In the genomic region with DNA sequence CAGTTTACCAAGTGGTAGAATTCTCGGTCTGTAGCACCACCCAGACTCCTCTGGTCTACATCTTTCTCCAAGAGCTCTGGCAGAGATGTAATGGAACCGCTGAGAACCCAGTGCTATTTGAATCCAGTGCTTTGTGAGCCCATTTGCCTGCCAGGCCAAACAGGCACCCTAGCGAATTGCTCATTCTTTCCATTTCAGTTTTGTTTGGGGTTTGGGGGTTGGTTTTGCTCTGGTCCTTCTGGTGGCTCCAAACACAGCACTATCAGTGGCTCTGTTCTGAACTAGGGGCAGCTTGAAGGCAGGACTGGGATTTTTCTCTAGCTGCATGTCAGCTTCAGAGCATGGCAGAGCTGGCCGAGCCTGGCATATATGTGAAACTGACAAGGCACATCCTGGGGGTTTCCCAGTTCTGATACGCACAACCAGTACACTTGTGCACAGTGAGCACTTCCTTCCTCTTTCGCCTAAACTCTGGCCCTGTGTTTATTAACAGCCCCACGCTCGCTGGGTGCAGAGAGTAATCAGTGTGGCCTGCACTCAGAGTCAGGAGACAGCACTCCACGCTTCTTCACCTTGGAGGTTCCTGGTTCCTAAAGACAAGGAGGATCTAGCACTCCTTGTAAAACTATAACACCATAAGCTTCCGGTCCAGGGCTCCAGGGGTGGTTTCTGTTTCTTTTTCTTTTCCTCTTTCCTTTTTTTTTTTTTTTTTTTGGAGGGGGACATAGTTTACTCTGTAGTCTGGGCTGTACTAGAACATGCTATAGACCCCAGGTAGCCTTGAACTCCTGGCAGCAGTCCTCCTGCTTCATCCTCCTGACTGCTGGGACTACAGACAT, we compare ENCODE assay signal across 11 mouse cellular contexts. TPM values are rescaled to one million over a fixed set of nuclear protein-coding genes. Genes with fewer than 3 reads are reported as not detected.
DNase-seq lines count a peak whose midpoint lies in the region; ATAC-seq and TF ChIP-seq lines count a peak whose summit lies in the region.
"Had no signal": no experiment of that assay in that cellular context is flagged by ENCODE, and none has a peak within 500 bp of the region (broad histone marks: within the 10 kb centered on the region; RNA-seq: fewer than 3 reads in every experiment).

No protein-coding gene starts in this region.

- peak; percentile 75 for TF ChIP-seq POLR2A in CH12.LX (IDR thresholded peaks at IDR 0.05; ENCODE audit: low read depth, low read length)
- no peak for TF ChIP-seq POLR2A in cerebellum, adult 2 months (IDR thresholded peaks at IDR 0.05; ENCODE audit: borderline replicate concordance, insufficient read depth, low read length)

- 93% methylated on average over 10 of the region's 10 CpGs for WGBS in cerebellum, adult 2 months

- dilution Hi-C loops in CH12.LX (cut with MboI; ENCODE audit: extremely low pct_ligation_motif_present, extremely low pct_unique_long_range_greater_than_20kb, low sequenced_read_pairs), result no loop called here

- H3K27ac ChIP-seq in CH12.LX (ENCODE audit: insufficient read depth, low read depth), result peak overlapping the region; percentile 97
- H3K27ac ChIP-seq in cerebellum, adult 2 months (ENCODE audit: insufficient read depth, low read length), result no peak overlapping the region
- H3K27ac ChIP-seq: hindbrain, embryonic 13.5 days; limb, embryonic 13.5 days had no signal

- no peak; the same call in 1 of the 2 replicates for TF ChIP-seq RAD21 in CH12.LX (IDR thresholded peaks at IDR 0.05; ENCODE audit: low read depth, low read length)

- peaks cover 0 to 3% of the 10 kb centered on the region in 2 experiments for H3K36me3 ChIP-seq in CH12.LX (replicated peaks in 1 of 2; ENCODE audit: control insufficient read depth in 1 of 2, insufficient read depth in 1 of 2, low read length in 1 of 2)
- H3K36me3 ChIP-seq: hindbrain, embryonic 13.5 days; limb, embryonic 13.5 days had no signal

- peak; percentile 84 to 88 for DNase-seq in B cell, adult 2 months
- DNase-seq in CH12.LX (ENCODE audit: extremely low read depth), result peak; percentile 97
- no peak for DNase-seq in frontal cortex, adult 2 months (ENCODE audit: extremely low spot score in 1 of 2, low spot score in 1 of 2)
- no peak for DNase-seq in adrenal gland, adult 18-20 months (ENCODE audit: low spot score in 2 of 2)
- no peak for DNase-seq in cerebellum, postnatal 25 days
- DNase-seq in cerebellum, adult 2 months, result no peak
- DNase-seq: adrenal gland, postnatal 25 days had no signal

- peak overlapping the region; percentile 12 to 44 (median 13) for H3K4me3 ChIP-seq in CH12.LX (replicated peaks in 1 of 3; ENCODE audit: low read depth in 2 of 3, low read length in 2 of 3, poor library complexity in 1 of 3)
- H3K4me3 ChIP-seq in cerebellum, adult 2 months (replicated peaks; ENCODE audit: insufficient read depth, low read depth, low read length), result no peak overlapping the region
- H3K4me3 ChIP-seq: hindbrain, embryonic 13.5 days; limb, embryonic 13.5 days had no signal

- H3K27me3 ChIP-seq in CH12.LX (replicated peaks), result no peaks in the 10 kb centered on the region
- no peaks in the 10 kb centered on the region; the same call in 1 of the 2 replicates for H3K27me3 ChIP-seq in cerebellum, adult 2 months (ENCODE audit: control insufficient read depth, insufficient read depth, low read length)
- H3K27me3 ChIP-seq: hindbrain, embryonic 13.5 days; limb, embryonic 13.5 days had no signal

- H3K9ac ChIP-seq in CH12.LX (ENCODE audit: insufficient read depth, low read depth), result peak overlapping the region; percentile 72
- H3K9ac ChIP-seq: hindbrain, embryonic 13.5 days; limb, embryonic 13.5 days had no signal

- H3K4me1 ChIP-seq in CH12.LX (ENCODE audit: control insufficient read depth in 1 of 2, insufficient read depth in 2 of 2), result peaks cover 35 to 86% of the 10 kb centered on the region in 2 experiments
- H3K4me1 ChIP-seq in cerebellum, adult 2 months (ENCODE audit: control insufficient read depth, insufficient read depth, low read length), result no peaks in the 10 kb centered on the region
- H3K4me1 ChIP-seq: hindbrain, embryonic 13.5 days had no signal

- peak; percentile 91 for TF ChIP-seq EP300 in CH12.LX (IDR thresholded peaks at IDR 0.05; ENCODE audit: low read length)

- H3K4me2 ChIP-seq in CH12.LX (ENCODE audit: insufficient read depth, low read depth, poor library complexity, severe bottlenecking), result peak overlapping the region; percentile 55
- H3K4me2 ChIP-seq: hindbrain, embryonic 13.5 days; limb, embryonic 13.5 days had no signal

- H3K9me3 ChIP-seq in CH12.LX (replicated peaks; ENCODE audit: low read length), result no peaks in the 10 kb centered on the region
- H3K9me3 ChIP-seq: hindbrain, embryonic 13.5 days; limb, embryonic 13.5 days had no signal

- peak; percentile 98 for ATAC-seq in inflammation-experienced regulatory T-cells, adult 6 months
- ATAC-seq in megakaryocyte progenitor cell, adult 5-6 weeks (replicated peaks; ENCODE audit: poor library complexity), result peak; percentile 93

- in situ Hi-C loops in CH12.LX (cut with MboI; ENCODE audit: low pct_ligation_motif_present, low pct_unique_long_range_greater_than_20kb, low sequenced_read_pairs), result loop anchor here (25.0 kb wide), 1 partner anchor 787 kb away; a partner anchor contains a TSS

- no peak for TF ChIP-seq CTCF in CH12.LX (conservative IDR thresholded peaks at IDR 0.05 in 1 of 2, IDR thresholded peaks at IDR 0.05 in 1 of 2; ENCODE audit: low read depth in 2 of 2, low read length in 2 of 2)
- no peak for TF ChIP-seq CTCF in cerebellum, adult 2 months (IDR thresholded peaks at IDR 0.05; ENCODE audit: borderline replicate concordance, insufficient read depth, low read depth, low read length)

- peaks cover 22% of the 10 kb centered on the region for H3K79me2 ChIP-seq in CH12.LX (replicated peaks; ENCODE audit: control insufficient read depth, extremely low read depth, insufficient read depth, poor library complexity, severe bottlenecking)

TF ChIP-seq in CH12.LX, 34 proteins besides CTCF, POLR2A, EP300 and RAD21 (continues in another document):
- TF ChIP-seq HCFC1 (IDR thresholded peaks at IDR 0.05; ENCODE audit: low read depth, low read length), result peak; percentile 56; the same call in 1 of the 2 replicates
- TF ChIP-seq JUND (conservative IDR thresholded peaks at IDR 0.05; ENCODE audit: low read depth, low read length), result peak; percentile 98
- no peak; the same call in 1 of the 2 replicates for TF ChIP-seq UBTF (IDR thresholded peaks at IDR 0.05; ENCODE audit: low read depth, low read length)
- peak; percentile 94 for TF ChIP-seq MYC (IDR thresholded peaks at IDR 0.05; ENCODE audit: low read depth, low read length)
- TF ChIP-seq POLR2AphosphoS2 (IDR thresholded peaks at IDR 0.05; ENCODE audit: low read depth, low read length), result peak; percentile 89
- TF ChIP-seq USF1 (IDR thresholded peaks at IDR 0.05; ENCODE audit: low read depth, low read length), result no peak
- TF ChIP-seq MEF2A (IDR thresholded peaks at IDR 0.05; ENCODE audit: borderline replicate concordance, low read depth, low read length), result peak; percentile 93
- peak; percentile 97 for TF ChIP-seq SIN3A (IDR thresholded peaks at IDR 0.05; ENCODE audit: low read length)
- peak; percentile 47; the same call in 1 of the 2 replicates for TF ChIP-seq E2F4 (IDR thresholded peaks at IDR 0.05; ENCODE audit: insufficient replicate concordance, low read depth, low read length)
- peak; percentile 36 for TF ChIP-seq SMC3 (IDR thresholded peaks at IDR 0.05; ENCODE audit: low read depth, low read length)
- TF ChIP-seq KAT2A (IDR thresholded peaks at IDR 0.05; ENCODE audit: insufficient replicate concordance, low read length), result 0 out of 2 replicates have a peak, but pooled peaks have one; percentile 64
- peak; percentile 84 for TF ChIP-seq ELF1 (IDR thresholded peaks at IDR 0.05; ENCODE audit: low read depth, low read length)
- peak; percentile 85 for TF ChIP-seq NELFE (IDR thresholded peaks at IDR 0.05; ENCODE audit: low read depth, low read length)
- peak; percentile 95 for TF ChIP-seq BHLHE40 (IDR thresholded peaks at IDR 0.05; ENCODE audit: low read depth, low read length)
- peak; percentile 90; the same call in 1 of the 2 replicates for TF ChIP-seq ZMIZ1 (IDR thresholded peaks at IDR 0.05; ENCODE audit: low read depth, low read length)
- TF ChIP-seq RCOR1 (conservative IDR thresholded peaks at IDR 0.05; ENCODE audit: low read depth, low read length), result peak; percentile 90
- TF ChIP-seq NRF1 (IDR thresholded peaks at IDR 0.05; ENCODE audit: low read depth, low read length), result no peak

RNA-seq across cellular contexts. Expression of a gene that starts 9.9 kb away (rescaled TPM):
- 321 and 436 TPM in 2 replicates for total RNA-seq in CH12.LX (2012; rRNA removed)
- total RNA-seq in CH12.LX (2014; rRNA removed), result 291 and 336 TPM in 2 replicates
- polyA plus RNA-seq in CH12.LX (2012; ENCODE audit: insufficient read length, low read depth), result 222 and 228 TPM in 2 replicates
- polyA plus RNA-seq in inflammation-experienced regulatory T-cells, adult 6 months (2017; shearing (Covaris generic)), result 10 to 100 TPM; 10.4 to 14.6 (median 10.6) TPM
- total RNA-seq in megakaryocyte progenitor cell, adult 5-6 weeks (2015), result 74.1 and 75.9 TPM in 2 replicates
- total RNA-seq in megakaryocyte progenitor cell, adult 5-6 weeks (2017), result 71.7 and 76.0 TPM in 2 replicates
- 58.7 TPM in 2 replicates for polyA plus RNA-seq in frontal cortex, adult 2 months (2012; rRNA removed)
- 10 to 100 TPM; 19.1 to 22.5 TPM for total RNA-seq in adrenal gland, adult 18-20 months (2021)
- polyA plus RNA-seq in cerebellum, adult 2 months (2012; rRNA removed), result 34.8 and 44.0 TPM in 2 replicates

RNA-seq across cellular contexts. Expression of a gene that starts 11.2 kb away (rescaled TPM):
- total RNA-seq in CH12.LX (2012; rRNA removed) (17.2 and 39.3 TPM in 2 replicates), CH12.LX (2014; rRNA removed) (7.2 and 8.7 TPM in 2 replicates)
- 8.7 and 10.9 TPM in 2 replicates for polyA plus RNA-seq in CH12.LX (2012; ENCODE audit: insufficient read length, low read depth)
- 10 to 100 TPM in 1 of 3 experiments, 1 to 10 TPM in 2; 3.0 to 15.1 (median 8.5) TPM for polyA plus RNA-seq in inflammation-experienced regulatory T-cells, adult 6 months (2017; shearing (Covaris generic))
- total RNA-seq in megakaryocyte progenitor cell, adult 5-6 weeks (2015), result 7.1 and 7.6 TPM in 2 replicates
- total RNA-seq in megakaryocyte progenitor cell, adult 5-6 weeks (2017), result 5.5 and 7.6 TPM in 2 replicates
- polyA plus RNA-seq in frontal cortex, adult 2 months (2012; rRNA removed), result 180 and 191 TPM in 2 replicates
- 1 to 10 TPM; 3.7 to 6.8 TPM for total RNA-seq in adrenal gland, adult 18-20 months (2021)
- 121 and 147 TPM in 2 replicates for polyA plus RNA-seq in cerebellum, adult 2 months (2012; rRNA removed)

RNA-seq across cellular contexts. Expression of a gene that starts 42.0 kb away (rescaled TPM):
- total RNA-seq in CH12.LX (2012; rRNA removed), result 0.13 and 0.38 TPM in 2 replicates
- 0.23 and 0.32 TPM in 2 replicates for total RNA-seq in CH12.LX (2014; rRNA removed)
- 0.29 and 0.37 TPM in 2 replicates for polyA plus RNA-seq in CH12.LX (2012; ENCODE audit: insufficient read length, low read depth)
- not detected for polyA plus RNA-seq in inflammation-experienced regulatory T-cells, adult 6 months (2017; shearing (Covaris generic))
- not detected in 2 replicates for total RNA-seq in megakaryocyte progenitor cell, adult 5-6 weeks (2015)
- 0.07 TPM in 1 of 2 replicates, not detected in the other for total RNA-seq in megakaryocyte progenitor cell, adult 5-6 weeks (2017)
- polyA plus RNA-seq in frontal cortex, adult 2 months (2012; rRNA removed), result 0.04 TPM in 1 of 2 replicates, not detected in the other
- not detected for total RNA-seq in adrenal gland, adult 18-20 months (2021)
- 0.05 TPM in 1 of 2 replicates, not detected in the other for polyA plus RNA-seq in cerebellum, adult 2 months (2012; rRNA removed)
- total RNA-seq: adrenal gland, postnatal 25 days had no signal

Comparison
In these comparisons a context has a peak if more than half of its experiments do, and no peak if none do; other contexts are left out.
1. DNase-seq: peak in B cell, adult 2 months (2 of 2) and CH12.LX (single experiment); none in frontal cortex, adult 2 months (0 of 2), adrenal gland, adult 18-20 months (0 of 2), cerebellum, postnatal 25 days (0 of 2) and cerebellum, adult 2 months (0 of 2).